Mouse (Mus musculus) stomach, embryonic 16.5 days (tissue): Measurements from ENCODE around the gene Ankrd45. TPM values are rescaled to one million over a fixed set of nuclear protein-coding genes. Genes with fewer than 3 reads are reported as not detected.
"Not testable (repeated sequence)": the region's sequence is repeated elsewhere in the genome, so short reads cannot be mapped to it uniquely, and the experiment has no call there.

ENCODE experiments used
- ATAC-seq: fragments of 200-750 bp; cut with Nextera tagmentation; 2 replicates; pipeline ENCODE4 v1.8.0; 2017; ENCODE audit warnings: moderate number of reproducible peaks, moderate TSS enrichment; ENCODE audit not compliant: insufficient read depth, low FRiP score
- H3K27ac ChIP-seq: fragments of 300-500 bp; sonication (generic); 2 replicates; pipeline ENCODE4 v1.5.1; 2014; ENCODE audit warnings: low read length
- H3K27me3 ChIP-seq: fragments of 300-500 bp; sonication (generic); 2 replicates; pipeline ENCODE4 v1.6.1; 2014; ENCODE audit warnings: low read length, control low read depth, mixed read lengths; ENCODE audit not compliant: control insufficient read depth, insufficient read depth
- H3K36me3 ChIP-seq: fragments of 300-500 bp; sonication (generic); 2 replicates; pipeline ENCODE4 v1.6.1; 2014; ENCODE audit warnings: low read length; ENCODE audit not compliant: control insufficient read depth, insufficient read depth
- H3K4me1 ChIP-seq: fragments of 300-500 bp; sonication (generic); 2 replicates; pipeline ENCODE4 v1.6.1; 2014; ENCODE audit warnings: low read length, control low read depth, mixed read lengths; ENCODE audit not compliant: control insufficient read depth, insufficient read depth
- H3K4me2 ChIP-seq: fragments of 300-500 bp; sonication (generic); 2 replicates; pipeline ENCODE4 v1.6.1; 2014; ENCODE audit warnings: low read depth, low read length, mixed read lengths
- H3K4me3 ChIP-seq: fragments of 300-500 bp; sonication (generic); replicated peaks from 2 replicates; pipeline ENCODE4 v1.5.1; 2014; ENCODE audit warnings: mild to moderate bottlenecking, low read length
- H3K9ac ChIP-seq: fragments of 300-500 bp; sonication (generic); 2 replicates; pipeline ENCODE4 v1.6.1; 2014; ENCODE audit warnings: low read length
- H3K9me3 ChIP-seq: fragments of 300-500 bp; sonication (generic); replicated peaks from 2 replicates; pipeline ENCODE4 v1.6.1; 2016; ENCODE audit warnings: low read length, control low read depth; ENCODE audit not compliant: control insufficient read depth
- WGBS: fragments of 180-500 bp; shearing (Covaris S2); extraction: QIAGEN DNeasy Blood & Tissue Kit; methylation state at CpG from one replicate; pipeline ENCODE4 v1.1.7; 2014; 5-methylcytosine and 5-hydroxymethylcytosine counted together
- polyA plus RNA-seq: library from polyadenylated mRNA; unstranded; fragments of >200 nt; fragmentation: Nextera tagmentation; extraction: Ambion mirVana; gene quantifications from 2 replicates; pipeline ENCODE4 v1.2.1, GENCODE M21; 2015

The Ankrd45 gene
- polyA plus RNA-seq, 1 experiment from 2014 or later: 1.1 TPM

DNA sequence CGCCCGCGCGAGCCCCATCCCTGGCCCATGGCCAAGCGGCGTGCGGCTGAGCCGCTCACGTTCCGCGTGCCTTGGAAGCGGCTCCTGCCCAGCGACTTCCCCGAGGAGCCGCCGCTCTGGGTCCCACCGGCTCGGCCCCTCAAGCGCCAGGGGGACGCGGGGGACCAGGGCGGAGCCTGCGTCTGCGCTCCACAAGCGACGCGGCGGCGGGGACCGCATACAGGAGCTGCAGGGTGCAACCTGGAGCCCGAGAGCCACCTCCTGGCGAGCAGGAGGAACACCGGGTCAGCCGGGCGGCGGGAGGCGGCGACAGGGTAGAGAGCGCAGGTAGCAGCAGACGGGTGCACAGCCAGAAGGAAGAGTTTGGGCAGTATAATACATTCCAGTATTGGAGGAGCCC is 28.2 kb downstream of the Ankrd45 start:
- H3K4me3 ChIP-seq: peak overlapping the region; percentile 61
- under 1% methylated on average over 40 of the region's 40 CpGs for WGBS
- H3K9me3 ChIP-seq: no peaks in the 10 kb centered on the region
- no peaks in the 10 kb centered on the region; the same call in 1 of the 2 replicates for H3K27me3 ChIP-seq
- H3K36me3 ChIP-seq: no peaks in the 10 kb centered on the region
- peak overlapping the region; percentile 71 for H3K9ac ChIP-seq
- H3K27ac ChIP-seq: no peak overlapping the region
- peak; percentile 80 for ATAC-seq
- no peaks in the 10 kb centered on the region for H3K4me1 ChIP-seq
- H3K4me2 ChIP-seq: peak overlapping the region; percentile 86

DNA sequence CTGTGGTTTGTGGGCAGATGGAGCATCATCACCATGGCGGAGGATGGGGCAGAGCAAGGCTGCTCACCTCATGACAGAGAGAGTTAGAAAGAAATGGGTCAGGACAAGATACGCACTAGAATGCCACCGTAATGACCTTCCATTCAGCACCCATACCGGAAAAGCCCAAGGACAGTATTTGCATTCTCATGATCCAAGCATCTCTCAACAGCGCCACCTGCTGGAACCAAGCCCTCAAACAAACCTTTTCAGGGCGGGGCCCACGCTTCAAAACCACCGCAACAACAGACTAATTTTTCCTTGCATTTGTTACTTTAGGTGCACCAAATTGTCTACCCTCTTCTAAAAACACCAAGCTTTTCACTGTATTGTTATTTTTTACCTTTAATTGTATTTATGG is 38.2 kb downstream of the Ankrd45 start:
- Histone ChIP-seq H3K9me3 (0 out of 2 replicates have a peak, but pooled peaks cover 5% of the 10 kb centered on the region), H3K27ac (no peak overlapping the region), H3K4me1 (no peaks in the 10 kb centered on the region), H3K4me3 (no peak overlapping the region), H3K27me3 (no peaks in the 10 kb centered on the region), H3K36me3 (no peaks in the 10 kb centered on the region), H3K9ac (no peak overlapping the region), H3K4me2 (no peak overlapping the region)
- ATAC-seq: no peak
- WGBS: 61% methylated on average over 8 of the region's 8 CpGs

DNA sequence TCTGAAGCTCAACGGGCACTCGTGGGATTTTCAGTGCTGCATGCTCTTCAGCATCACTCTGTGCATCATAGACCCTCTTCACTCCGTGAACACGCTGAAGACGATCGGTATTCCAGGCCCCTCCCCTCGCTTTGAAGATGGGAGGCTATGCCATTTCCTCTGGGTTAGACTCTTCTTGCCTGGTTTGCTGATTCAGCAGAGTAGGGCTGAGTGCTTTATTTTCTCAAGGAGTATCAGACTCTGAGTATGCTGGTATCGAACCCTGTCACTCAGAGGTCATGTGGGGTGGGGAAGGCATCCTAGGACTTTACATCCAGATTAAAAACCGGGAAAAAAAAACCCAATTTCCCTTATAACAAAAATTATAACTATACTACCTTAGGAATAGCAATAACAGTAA is 39.9 kb downstream of the Ankrd45 start:
- 81% methylated on average over 9 of the region's 9 CpGs for WGBS
- ATAC-seq: no peak

DNA sequence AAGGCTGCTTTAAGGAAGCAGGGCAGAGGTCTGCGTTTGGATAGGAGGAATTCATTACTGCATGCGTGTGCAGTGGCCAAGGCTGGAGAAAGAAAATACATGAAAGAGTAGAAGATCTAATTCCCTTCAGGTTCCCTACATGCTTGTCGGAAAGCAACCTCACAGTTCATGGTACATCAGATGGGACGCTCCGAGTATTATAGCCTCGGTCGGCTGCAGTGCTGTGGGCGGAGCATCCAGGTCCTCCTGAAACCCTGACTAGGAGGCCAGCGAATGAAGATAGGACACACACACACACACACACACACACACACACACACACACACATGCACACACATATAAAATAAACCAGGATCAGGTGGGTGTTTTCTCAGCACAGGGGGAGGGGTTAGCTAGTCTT is 41.2 kb downstream of the Ankrd45 start:
- peak overlapping the region; percentile 19; the same call in 1 of the 2 replicates for H3K4me2 ChIP-seq
- H3K36me3 ChIP-seq: no peaks in the 10 kb centered on the region
- WGBS: 57% methylated on average over 9 of the region's 9 CpGs
- no peak overlapping the region for H3K9ac ChIP-seq
- no peaks in the 10 kb centered on the region for H3K4me1 ChIP-seq
- H3K9me3 ChIP-seq: 0 out of 2 replicates have a peak, but pooled peaks cover 5% of the 10 kb centered on the region
- H3K4me3 ChIP-seq: no peak overlapping the region
- H3K27ac ChIP-seq: no peak overlapping the region
- H3K27me3 ChIP-seq: no peaks in the 10 kb centered on the region
- ATAC-seq: no peak

More for the DNA sequence above, 39.9 kb downstream of the Ankrd45 start:
- no peaks in the 10 kb centered on the region for H3K4me1 ChIP-seq
- H3K27me3 ChIP-seq: no peaks in the 10 kb centered on the region
- H3K36me3 ChIP-seq: no peaks in the 10 kb centered on the region
- H3K9me3 ChIP-seq: 0 out of 2 replicates have a peak, but pooled peaks cover 5% of the 10 kb centered on the region
- no peak overlapping the region for H3K4me3 ChIP-seq
- H3K4me2 ChIP-seq: no peak overlapping the region
- H3K27ac ChIP-seq: no peak overlapping the region
- H3K9ac ChIP-seq: no peak overlapping the region

DNA sequence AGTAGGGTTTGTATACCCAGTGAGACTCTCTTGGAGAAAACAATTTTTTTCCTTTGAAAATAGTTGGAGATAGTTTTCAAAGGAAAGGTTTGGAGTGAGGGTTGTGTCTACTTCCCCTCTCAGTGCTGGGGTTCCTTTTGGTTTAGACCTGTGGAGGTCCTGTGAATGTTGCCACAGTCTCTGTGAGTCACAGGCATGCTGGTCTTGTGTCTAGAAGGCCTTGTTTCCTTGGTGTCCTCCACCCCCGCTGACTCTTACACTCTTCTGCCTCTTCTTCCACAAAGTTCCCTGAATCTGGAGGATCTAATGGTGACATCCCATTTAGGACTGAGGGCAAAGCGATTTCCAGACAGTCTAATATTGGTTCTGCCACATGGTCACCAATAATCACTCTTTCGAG is 42.9 kb downstream of the Ankrd45 start:
- Histone ChIP-seq H3K27ac (no peak overlapping the region), H3K36me3 (no peaks in the 10 kb centered on the region), H3K9ac (no peak overlapping the region), H3K4me3 (no peak overlapping the region), H3K27me3 (no peaks in the 10 kb centered on the region), H3K4me1 (no peaks in the 10 kb centered on the region), H3K9me3 (no peaks in the 10 kb centered on the region), H3K4me2 (no peak overlapping the region)
- no peak for ATAC-seq
- 84% methylated on average over 3 of the region's 3 CpGs for WGBS

DNA sequence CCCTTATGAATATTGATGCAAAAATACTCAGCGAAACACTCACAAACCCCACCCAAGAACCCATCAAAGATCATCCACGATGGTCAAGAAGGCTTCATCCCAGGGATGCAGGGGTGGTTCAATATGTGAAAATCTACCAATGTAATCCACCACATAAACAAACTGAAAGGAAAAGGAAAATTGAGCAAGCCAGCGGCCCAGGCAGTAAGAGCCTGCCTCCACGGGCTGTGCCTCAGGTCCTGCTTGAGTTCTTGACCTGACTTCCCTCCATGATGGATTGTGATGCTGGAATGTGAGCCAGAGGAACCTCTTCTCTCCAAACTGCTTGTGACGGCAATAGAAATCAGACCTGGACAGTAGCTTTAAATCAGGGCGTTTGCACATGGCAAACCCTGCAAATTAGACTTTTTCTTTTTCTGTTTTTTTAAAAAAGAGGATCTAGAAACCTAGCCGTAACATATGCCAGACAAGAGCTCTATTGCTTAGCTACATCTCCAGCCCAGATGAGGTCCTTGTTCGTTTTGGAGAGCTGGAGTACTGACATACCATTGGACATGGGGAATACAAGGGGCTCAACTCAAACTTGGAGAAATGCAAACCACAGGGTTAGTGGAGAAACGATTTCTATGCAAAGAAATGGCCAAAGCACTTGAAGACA is 47.9 kb downstream of the Ankrd45 start:
- Histone ChIP-seq H3K27me3 (no peaks in the 10 kb centered on the region), H3K36me3 (no peaks in the 10 kb centered on the region), H3K9ac (no peak overlapping the region), H3K4me3 (no peak overlapping the region), H3K4me1 (no peaks in the 10 kb centered on the region), H3K27ac (no peak overlapping the region), H3K4me2 (no peak overlapping the region), H3K9me3 (no peaks in the 10 kb centered on the region)
- no peak for ATAC-seq
- 68% methylated on average over 9 of the region's 9 CpGs for WGBS

DNA sequence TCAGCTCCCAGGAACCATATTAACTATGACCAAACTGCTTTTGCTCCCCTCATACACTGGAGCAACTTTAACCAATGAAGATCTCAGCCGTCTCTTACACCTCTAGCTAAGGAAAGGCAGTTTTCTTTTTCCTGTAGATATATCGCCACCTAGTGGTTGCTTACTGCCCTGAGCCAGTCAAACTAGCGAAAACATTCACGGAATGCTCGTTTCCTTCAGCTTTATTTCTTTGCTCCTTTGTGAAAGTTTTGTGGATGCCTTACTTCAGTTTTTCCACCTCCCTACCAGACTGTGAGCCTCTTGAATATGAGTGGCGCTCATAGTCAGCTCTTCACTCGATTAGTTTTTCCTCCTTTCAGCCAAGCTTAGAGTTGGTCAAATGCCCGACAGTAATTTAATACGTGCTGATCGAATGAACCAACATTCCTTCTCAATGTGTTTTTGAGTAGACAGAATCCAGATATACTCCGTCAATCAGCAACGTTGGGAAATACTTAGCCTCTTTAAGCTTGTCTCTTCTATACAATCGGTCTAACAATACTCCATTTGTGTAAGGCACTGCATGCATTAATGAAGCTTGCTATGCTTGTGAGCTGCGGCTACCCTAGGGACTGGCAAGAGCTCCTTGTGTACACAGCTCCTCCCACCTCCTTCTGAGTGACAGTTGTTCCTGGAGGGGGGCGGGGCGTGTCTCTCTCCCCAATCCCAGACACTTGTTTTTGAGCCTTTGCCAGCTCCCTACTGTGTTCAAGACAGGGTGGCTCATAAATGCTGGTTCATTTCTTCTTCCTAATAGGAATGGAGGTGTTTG is 53.3 kb downstream of the Ankrd45 start:
- Histone ChIP-seq H3K27ac (peak overlapping the region; percentile 62), H3K4me2 (peak overlapping the region; percentile 67)
- under 1% methylated on average over 16 of the region's 16 CpGs for WGBS

DNA sequence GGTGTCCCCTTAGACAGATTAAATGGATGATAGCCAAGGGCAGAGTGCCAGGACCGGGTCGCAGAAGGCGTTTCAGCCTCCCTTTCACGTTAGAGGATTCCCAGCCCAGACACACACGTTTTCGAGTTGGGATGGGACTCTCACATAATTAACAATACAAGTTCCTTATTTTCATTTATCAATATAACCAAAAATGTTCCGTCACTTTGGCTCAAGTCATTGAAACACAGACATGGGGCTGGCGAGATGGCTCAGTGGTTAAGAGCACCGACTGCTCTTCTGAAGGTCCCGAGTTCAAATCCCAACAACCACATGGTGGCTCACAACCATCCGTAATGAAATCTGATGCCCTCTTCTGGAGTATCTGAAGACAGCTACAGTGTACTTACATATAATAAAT is 53.9 kb downstream of the Ankrd45 start:
- peak overlapping the region; percentile 67 for H3K4me2 ChIP-seq
- not testable (repeated sequence) for ATAC-seq, H3K4me1 ChIP-seq, H3K27me3 ChIP-seq, H3K36me3 ChIP-seq, H3K27ac ChIP-seq, H3K9me3 ChIP-seq
- WGBS: 49% methylated on average over 11 of the region's 11 CpGs
- H3K4me3 ChIP-seq: peak overlapping the region; percentile 55
- H3K9ac ChIP-seq: peak overlapping the region; percentile 47; the same call in 1 of the 2 replicates

More for the DNA sequence above, 53.3 kb downstream of the Ankrd45 start:
- ATAC-seq: peak; percentile 94
- Histone ChIP-seq H3K9me3 (no peaks in the 10 kb centered on the region), H3K9ac (peak overlapping the region; percentile 47), H3K4me1 (0 out of 2 replicates have a peak, but pooled peaks cover 3% of the 10 kb centered on the region), H3K4me3 (peak overlapping the region; percentile 55), H3K27me3 (no peaks in the 10 kb centered on the region), H3K36me3 (no peaks in the 10 kb centered on the region)

DNA sequence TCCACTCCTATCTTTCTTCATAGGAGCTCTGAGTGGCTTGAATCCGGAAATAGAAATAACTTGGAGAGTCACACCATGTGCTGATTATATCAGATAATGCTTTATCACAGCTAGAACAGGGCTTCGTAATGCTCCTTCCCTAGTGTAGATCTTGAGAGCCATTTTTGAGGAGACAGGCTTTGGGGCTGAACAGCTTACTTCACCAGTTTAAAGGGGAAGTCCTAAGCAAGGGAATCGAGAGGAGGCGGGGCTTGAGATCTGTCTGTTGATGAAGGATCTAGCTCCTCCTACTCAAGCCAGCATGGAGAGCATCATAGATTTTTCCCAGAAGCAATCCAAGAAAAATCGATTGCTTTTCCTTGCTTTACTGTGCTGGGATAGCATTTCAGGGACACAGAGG is 57.4 kb downstream of the Ankrd45 start:
- H3K4me2 ChIP-seq: no peak overlapping the region
- H3K36me3 ChIP-seq: no peaks in the 10 kb centered on the region
- no peaks in the 10 kb centered on the region for H3K9me3 ChIP-seq
- H3K27me3 ChIP-seq: no peaks in the 10 kb centered on the region
- H3K9ac ChIP-seq: no peak overlapping the region
- 72% methylated on average over 5 of the region's 5 CpGs for WGBS
- H3K4me3 ChIP-seq: no peak overlapping the region
- 0 out of 2 replicates have a peak, but pooled peaks cover 3% of the 10 kb centered on the region for H3K4me1 ChIP-seq
- no peak overlapping the region for H3K27ac ChIP-seq
- no peak for ATAC-seq
